Mouse (Mus musculus) layer of hippocampus, adult 8-10 months (tissue): ENCODE results near the gene E130218I03Rik. TPM values are rescaled to one million over a fixed set of nuclear protein-coding genes. Genes with fewer than 3 reads are reported as not detected.

Source experiments
- DNase-seq, 2 experiments: peaks; one replicate each; pipeline ENCODE4 v3.0.0; 2022; ENCODE audit warnings: low spot score in 2 of 2
- total RNA-seq, 4 experiments: library from RNA; stranded (reverse); gene quantifications; 2 replicates each; pipeline ENCODE4 v1.2.4; 2022

E130218I03Rik gene
- not detected for total RNA-seq

GRCm38 (mm10) chr4:134243516-134244250 is at the start of gene E130218I03Rik:
Gene E130218I03Rik (plus strand): TSS chr4:134243662.
- no peak for DNase-seq

DNA sequence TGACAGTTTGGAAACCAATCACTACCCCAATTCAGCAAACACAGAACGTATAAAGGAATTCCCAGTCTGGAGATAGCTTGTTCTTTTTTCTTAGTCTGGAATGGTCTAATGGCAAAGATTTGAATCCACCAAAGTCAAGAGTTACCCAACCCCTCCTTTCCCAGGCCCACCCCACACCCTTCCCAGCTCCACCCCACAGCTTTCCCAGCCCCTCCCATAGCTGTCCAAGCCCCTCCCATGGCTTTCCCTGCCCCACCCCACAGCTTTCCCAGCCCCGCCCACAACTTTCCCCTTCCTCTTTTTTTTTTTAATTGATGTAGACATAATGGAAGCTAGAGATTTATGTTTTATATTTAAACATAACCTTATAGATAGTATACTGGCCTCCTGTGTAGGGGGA is 44.1 kb upstream of the E130218I03Rik start:
- no peak for DNase-seq

DNA sequence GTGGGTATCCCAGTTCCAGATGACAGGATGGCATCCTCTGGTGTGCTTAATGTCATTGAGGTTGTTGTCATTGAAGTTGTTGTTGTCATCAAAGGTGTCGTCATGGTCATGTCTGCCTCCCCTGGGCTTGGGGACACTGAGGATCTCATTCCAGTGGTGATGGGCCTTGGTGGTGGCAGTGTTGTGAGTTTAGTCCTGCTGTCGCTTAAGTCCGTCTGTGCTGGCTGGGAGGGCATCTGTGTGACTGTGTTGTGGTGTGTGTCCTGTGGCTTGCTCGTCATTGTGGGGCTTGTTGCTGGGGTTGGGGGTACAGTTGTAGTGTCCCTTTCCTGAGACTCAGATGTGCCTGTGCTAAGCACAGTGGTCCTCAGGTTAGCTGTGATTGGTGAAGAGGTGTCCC is 40.6 kb upstream of the E130218I03Rik start, which contains the start of gene Gm7534:
TSS of gene Gm7534 (minus strand) at position 101 of the 400 bp plus-strand sequence.
- DNase-seq, result no peak

GRCm38 (mm10) chr4:134203340-134203896 is 40.0 kb upstream of the E130218I03Rik start:
- no peak for DNase-seq

- DNase-seq, result no peak
These were observed 36.9 kb upstream of the E130218I03Rik start for GRCm38 (mm10) chr4:134206488-134207053.

- DNase-seq, result no peak
These were observed 20.5 kb upstream of the E130218I03Rik start for GRCm38 (mm10) chr4:134222793-134223600.

DNA sequence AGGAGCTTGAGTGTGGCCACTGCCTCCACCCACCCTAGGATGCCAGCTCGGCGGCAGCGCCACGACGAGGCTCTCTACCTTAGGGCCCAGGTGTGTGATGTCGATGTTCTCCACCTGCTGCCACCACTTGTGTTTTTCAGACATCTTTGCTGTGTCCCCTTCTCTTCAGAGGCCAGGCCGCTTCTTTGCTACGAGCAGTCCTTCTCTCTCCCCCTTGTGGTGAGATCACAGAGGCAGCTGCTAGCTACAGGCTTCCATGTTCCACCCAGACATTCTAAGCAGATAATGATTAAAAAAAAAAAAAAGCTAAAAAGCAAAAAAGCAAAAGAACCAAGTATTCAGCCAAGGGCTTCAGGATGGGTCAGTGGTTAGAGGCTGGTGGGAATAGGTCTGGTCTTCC is 16.3 kb upstream of the E130218I03Rik start, which contains the start of gene Catsper4:
TSS of gene Catsper4 (minus strand) at position 190 of the 400 bp plus-strand sequence.
- DNase-seq, result no peak

- no peak for DNase-seq
These were observed 13.0 kb upstream of the E130218I03Rik start for GRCm38 (mm10) chr4:134230431-134230830.

DNA sequence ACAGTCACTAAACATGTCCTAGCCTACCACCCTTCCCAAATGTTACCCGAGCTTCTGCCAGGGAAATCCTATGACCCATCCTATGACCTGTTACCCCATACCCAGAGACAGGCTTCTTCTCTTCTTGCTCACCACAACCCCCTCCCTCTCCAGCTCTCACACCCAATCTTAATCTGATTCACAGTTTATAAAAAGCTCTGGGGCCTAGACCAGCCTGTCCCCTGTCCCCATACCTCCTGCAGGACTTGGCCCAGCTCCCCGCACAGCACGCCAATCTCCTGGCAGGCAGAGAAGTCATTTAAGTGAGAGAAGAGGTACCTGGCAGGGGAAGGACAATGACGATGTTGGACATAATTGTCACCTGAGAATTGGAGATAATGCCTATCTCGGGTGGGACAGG is 8.6 kb upstream of the E130218I03Rik start:
- no peak for DNase-seq

DNA sequence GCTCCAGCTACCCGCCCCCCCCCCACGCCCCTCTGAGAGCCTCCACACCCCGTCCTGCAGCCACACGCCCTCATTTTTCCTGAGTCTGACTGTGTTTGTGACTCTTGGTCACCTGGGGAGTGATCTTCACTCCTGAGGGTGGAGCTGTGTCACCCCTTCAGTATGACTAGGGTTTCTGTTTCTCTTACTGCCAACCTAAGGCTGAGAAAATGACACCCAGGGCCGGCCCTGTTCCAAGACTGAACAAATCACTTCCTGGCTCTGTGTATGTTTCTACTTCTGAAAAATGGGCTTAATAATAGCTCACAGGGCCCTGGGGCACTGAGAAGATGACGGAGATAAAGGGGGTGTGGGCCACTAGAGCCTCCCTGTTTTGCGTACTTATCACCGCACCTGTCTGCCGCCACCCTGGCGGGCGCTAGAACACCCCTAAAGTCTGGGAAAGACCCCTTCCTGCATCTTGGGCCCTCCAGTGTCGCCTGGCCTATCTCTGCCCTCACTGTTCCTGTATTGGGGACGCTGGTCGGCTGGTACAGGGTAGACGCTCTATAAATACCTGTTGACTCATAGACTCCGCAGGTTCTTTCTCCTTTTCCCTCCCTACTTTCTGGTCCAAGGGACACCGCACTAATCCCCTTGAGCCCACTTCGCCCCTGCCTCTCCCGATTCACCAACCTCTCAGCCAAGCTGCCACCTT is 5.7 kb upstream of the E130218I03Rik start:
- DNase-seq, result no peak

- DNase-seq, result no peak
These were observed 5.2 kb upstream of the E130218I03Rik start, which contains the start of gene Cnksr1 for GRCm38 (mm10) chr4:134238279-134238651. Gene Cnksr1 (minus strand): TSS chr4:134238399.

- no peak for DNase-seq
These were observed 4.8 kb upstream of the E130218I03Rik start for GRCm38 (mm10) chr4:134238686-134239085.

- DNase-seq, result peak; percentile 92 to 95
These were observed 1.8 kb downstream of the E130218I03Rik start, which contains the start of gene Zfp593 for GRCm38 (mm10) chr4:134245148-134245843. Gene Zfp593 (minus strand): TSS chr4:134245592.

DNA sequence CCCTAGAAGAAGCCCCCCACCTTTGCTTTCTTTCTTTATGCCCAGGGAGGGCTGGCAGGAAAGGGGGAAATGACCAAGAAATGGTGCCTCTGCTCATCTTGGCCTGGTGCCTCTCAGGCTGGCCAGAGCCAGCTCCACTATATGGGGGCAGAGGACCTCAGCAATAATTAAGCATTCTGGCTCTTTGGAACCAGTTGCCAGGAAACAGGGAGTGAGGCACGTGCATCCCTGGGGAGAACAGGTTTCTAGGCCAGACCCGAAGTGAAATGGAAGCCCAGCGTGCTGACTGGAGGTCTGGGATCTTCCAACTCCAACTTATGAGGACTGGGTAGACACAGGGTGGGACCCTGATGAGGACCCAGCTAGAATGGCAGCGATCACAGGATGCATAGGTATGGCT is 2.8 kb downstream of the E130218I03Rik start:
- DNase-seq, result no peak

GRCm38 (mm10) chr4:134246719-134247258 is 3.3 kb downstream of the E130218I03Rik start, which contains the start of gene Gm30191:
Gene Gm30191 (plus strand): TSS chr4:134246935.
- DNase-seq, result no peak

DNA sequence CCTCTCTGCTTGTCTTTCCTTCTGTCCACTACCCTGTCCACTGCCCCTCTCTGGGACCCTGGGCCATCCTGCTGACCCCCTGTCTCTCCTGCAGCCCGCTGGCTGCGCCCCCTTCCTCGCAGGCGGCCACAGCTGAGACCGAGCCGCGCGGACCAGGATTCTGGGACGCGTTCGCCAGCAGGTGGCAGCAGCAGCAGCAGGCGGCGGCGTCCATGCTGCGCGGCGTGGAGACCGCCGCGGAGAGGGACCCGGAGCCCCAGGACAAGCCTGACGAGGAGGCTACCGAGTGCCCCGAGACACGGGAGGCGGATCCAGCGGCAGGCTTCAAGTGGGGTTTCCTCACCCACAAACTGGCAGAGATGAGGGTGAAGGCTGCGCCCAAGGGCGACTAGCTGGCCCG is 6.2 kb downstream of the E130218I03Rik start:
- DNase-seq, result peak in 1 of 2 experiments; percentile 58

GRCm38 (mm10) chr4:134250116-134250929 is 6.9 kb downstream of the E130218I03Rik start:
- DNase-seq, result no peak

DNA sequence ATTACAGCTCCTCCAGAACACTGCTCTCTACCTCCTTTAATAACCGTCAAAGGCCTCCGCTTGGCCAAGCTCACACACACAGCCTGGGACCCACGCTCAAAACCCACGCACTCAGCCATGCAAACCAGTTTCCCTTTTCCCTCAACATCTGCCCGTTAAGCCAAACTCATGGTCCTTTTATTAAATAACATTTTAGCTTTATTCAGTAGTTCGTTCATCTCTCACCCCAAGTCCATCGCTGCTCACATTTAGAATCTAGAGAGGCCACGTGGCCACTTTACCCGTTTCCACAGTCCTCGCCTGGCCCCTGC is 7.4 kb downstream of the E130218I03Rik start:
- no peak for DNase-seq
